Mouse (Mus musculus): Measurements from ENCODE around the gene Ltbp4. TPM values are rescaled to one million over a fixed set of nuclear protein-coding genes. Genes with fewer than 3 reads are reported as not detected.

Ltbp4 gene
- polyA plus RNA-seq, 1 experiment from 2014 or later: 19.2 TPM

DNA sequence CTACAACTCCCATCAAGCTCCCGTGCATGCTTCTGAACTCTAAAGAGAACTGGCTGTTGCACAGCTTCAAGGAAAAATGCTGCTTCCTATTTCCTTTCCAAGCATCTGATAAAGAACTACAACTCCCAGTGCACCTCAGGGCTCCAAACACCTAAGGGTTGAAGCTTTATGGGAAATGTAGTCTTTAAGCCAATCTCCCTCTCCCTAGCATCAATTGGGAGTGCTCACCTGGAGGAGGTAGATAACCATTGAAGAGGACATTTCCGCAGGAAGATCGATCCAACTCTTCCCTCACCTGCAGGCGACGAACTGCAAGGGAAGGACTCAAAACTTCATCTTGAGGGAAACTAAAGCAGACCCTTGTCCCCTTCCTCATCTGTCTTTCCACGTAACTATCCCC is 16.7 kb upstream of the Ltbp4 start:
- DNase-seq (ENCODE audit: low spot score): no peak

DNA sequence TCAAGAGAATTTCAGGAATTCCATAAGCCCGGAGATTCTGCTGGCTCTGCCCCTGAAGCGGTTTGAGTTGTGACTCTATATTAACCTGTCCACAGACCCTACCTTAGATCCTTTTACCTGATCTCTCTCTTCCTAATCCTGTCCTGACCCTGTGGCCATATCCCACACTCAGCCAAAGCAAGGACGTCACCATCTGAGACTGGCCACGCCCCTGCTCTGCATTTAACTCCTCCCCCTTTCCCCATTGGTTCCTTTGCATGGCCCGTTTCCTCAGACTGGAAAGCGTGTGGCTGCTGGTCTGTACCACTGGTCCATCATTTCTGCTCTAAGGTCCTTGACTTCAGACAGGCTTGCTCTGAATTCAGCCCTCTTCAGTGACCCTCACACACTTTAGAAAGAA is 8.0 kb upstream of the Ltbp4 start:
- Histone ChIP-seq H3K36me3 (peaks cover 61% of the 10 kb centered on the region), H3K27me3 (ENCODE audit: insufficient read depth, poor library complexity, severe bottlenecking) (peaks cover 5% of the 10 kb centered on the region; the same call in 1 of the 2 replicates), H3K4me1 (0 out of 2 replicates have a peak, but pooled peaks cover 3% of the 10 kb centered on the region), H3K9me3 (no peaks in the 10 kb centered on the region), H3K27ac (no peak overlapping the region), H3K4me3 (no peak overlapping the region)
- 20% methylated on average over 6 of the region's 6 CpGs for WGBS
- no peak for DNase-seq (ENCODE audit: low spot score)

More for the DNA sequence above, 16.7 kb upstream of the Ltbp4 start:
- Histone ChIP-seq H3K9me3 (no peaks in the 10 kb centered on the region), H3K27me3 (ENCODE audit: insufficient read depth, poor library complexity, severe bottlenecking) (no peaks in the 10 kb centered on the region), H3K4me1 (peaks cover 31% of the 10 kb centered on the region), H3K4me3 (peak overlapping the region; percentile 75), H3K36me3 (peaks cover 34% of the 10 kb centered on the region), H3K27ac (no peak overlapping the region)
- WGBS: 24% methylated on average over 6 of the region's 6 CpGs

DNA sequence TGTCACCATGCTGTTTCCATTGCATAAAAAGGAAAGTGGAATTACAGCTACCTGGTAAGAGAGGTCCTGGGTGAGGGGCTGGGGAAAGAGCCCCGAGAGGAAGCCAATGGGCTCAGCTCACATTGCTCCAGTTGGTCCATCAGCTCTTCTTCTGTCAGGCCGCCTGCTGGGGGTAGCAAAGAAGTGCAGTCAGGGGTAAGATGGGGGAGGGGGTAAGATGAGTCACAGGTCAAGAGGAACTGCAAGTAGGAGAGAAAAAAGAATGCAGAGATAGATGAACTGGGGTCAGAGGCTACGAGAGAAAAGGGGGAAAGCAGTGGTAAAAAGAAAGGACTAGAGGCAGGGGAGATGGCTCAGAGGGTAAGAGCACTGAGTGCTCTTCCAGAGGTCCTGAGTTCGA is 5.1 kb upstream of the Ltbp4 start:
- peaks cover 39% of the 10 kb centered on the region for H3K36me3 ChIP-seq

DNA sequence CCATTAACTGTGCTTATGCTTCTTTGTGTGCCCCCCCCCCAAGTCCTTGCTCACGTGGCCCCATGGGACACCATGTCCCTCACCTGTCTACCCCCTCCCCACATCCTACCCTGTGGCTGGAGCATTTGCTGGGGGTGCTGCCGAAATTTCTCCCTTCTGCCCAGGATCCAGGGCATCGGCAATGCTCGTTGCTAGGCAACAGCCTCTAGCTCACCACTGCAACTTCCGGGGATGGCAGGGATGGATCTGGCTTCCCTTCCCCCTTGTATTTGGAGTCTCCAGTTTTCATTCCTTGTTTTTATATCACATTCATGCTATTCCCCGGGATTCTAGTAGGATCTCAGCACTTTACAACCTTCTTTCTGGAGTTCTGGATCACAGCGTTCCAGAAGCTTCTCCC is 2.0 kb upstream of the Ltbp4 start:
- no peak overlapping the region for H3K27ac ChIP-seq
- H3K4me3 ChIP-seq: no peak overlapping the region
- H3K27me3 ChIP-seq (ENCODE audit: insufficient read depth, poor library complexity, severe bottlenecking): peaks cover 55% of the 10 kb centered on the region
- no peak for DNase-seq (ENCODE audit: low spot score)
- H3K9me3 ChIP-seq: no peaks in the 10 kb centered on the region
- WGBS: 41% methylated on average over 7 of the region's 7 CpGs
- H3K36me3 ChIP-seq: peaks cover 23% of the 10 kb centered on the region
- H3K4me1 ChIP-seq: peaks cover 27% of the 10 kb centered on the region

More for the DNA sequence above, 5.1 kb upstream of the Ltbp4 start:
- 43% methylated on average over 4 of the region's 4 CpGs for WGBS
- DNase-seq (ENCODE audit: low spot score): no peak
- no peaks in the 10 kb centered on the region for H3K9me3 ChIP-seq
- H3K27me3 ChIP-seq (ENCODE audit: insufficient read depth, poor library complexity, severe bottlenecking): peaks cover 25% of the 10 kb centered on the region
- H3K27ac ChIP-seq: no peak overlapping the region
- H3K4me1 ChIP-seq: peaks cover 11% of the 10 kb centered on the region; the same call in 1 of the 2 replicates
- H3K4me3 ChIP-seq: no peak overlapping the region

DNA sequence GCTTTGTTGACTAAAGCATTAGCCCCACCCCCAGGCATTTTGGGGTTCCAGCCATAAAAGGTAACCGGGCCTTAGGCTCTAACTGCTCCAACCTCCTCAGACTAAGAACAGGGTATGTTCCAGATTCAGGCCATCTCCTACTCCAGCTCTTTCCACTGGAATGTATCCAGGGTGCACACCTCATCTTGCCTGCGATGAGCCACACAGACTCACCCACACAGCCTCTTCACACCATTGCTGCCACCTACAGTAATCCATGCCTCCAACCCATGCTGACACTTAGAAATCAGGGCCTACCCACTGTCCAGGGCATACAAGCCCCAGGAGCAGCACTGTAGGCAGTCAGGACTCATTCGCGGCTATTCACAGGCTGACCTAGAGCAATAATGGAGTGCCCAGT is 1.6 kb upstream of the Ltbp4 start:
- DNase-seq (ENCODE audit: low spot score): no peak
- Histone ChIP-seq H3K27me3 (ENCODE audit: insufficient read depth, poor library complexity, severe bottlenecking) (peaks cover 59% of the 10 kb centered on the region), H3K36me3 (peaks cover 19% of the 10 kb centered on the region), H3K4me1 (peaks cover 31% of the 10 kb centered on the region), H3K4me3 (no peak overlapping the region), H3K9me3 (no peaks in the 10 kb centered on the region), H3K27ac (no peak overlapping the region)
- WGBS: 75% methylated on average over 4 of the region's 4 CpGs

DNA sequence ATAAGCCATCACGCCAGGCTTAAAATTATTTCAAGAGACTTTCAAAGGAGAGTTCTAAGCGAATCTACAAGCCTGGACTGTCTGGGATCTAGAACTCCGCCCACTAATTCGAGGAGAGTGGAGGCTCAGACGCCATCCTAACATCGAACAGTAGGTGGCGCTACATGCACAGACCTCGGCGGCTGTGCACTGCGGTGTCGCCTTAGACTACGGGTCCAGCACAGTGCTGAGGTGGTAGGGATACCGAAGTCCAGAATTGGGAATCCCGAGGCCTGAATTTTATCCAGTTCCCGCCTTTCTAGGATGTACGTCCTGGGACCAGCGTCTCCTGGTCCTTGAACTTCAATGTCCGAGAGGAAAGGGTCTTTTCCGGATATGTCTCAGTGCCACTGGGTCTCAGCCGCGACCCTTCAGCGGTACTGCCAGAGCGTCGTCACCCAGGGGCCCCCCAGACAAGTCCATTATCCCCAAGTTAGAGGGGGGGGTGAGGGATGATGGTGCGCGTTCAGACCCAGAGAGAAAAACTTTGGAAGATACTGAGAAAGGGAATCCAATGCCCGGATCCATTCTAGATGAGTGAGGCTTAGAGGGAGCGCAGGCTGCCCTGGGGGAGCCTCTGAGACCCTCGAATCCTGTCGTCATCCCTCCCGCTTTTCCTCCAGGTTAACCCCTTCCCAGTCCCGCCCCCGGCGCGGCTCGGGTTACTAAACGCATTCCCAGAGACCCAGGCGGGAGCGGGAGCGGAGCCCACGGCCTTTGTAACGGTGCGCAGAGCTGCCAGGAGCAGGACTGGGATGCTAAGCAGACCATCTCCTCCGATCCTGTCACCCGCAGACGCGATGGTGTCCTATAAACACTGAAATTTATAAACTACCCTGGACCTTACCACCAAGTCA is 1.3 kb downstream of the Ltbp4 start:
- 0 out of 2 replicates have a peak, but pooled peaks cover 2% of the 10 kb centered on the region for H3K36me3 ChIP-seq
- peak overlapping the region; percentile 58 for H3K4me3 ChIP-seq
- under 1% methylated on average over 47 of the region's 47 CpGs for WGBS
- peak; percentile 93 for DNase-seq (ENCODE audit: low spot score)
- no peaks in the 10 kb centered on the region for H3K9me3 ChIP-seq
- peaks cover 85% of the 10 kb centered on the region for H3K27me3 ChIP-seq (ENCODE audit: insufficient read depth, poor library complexity, severe bottlenecking)
- peaks cover 53% of the 10 kb centered on the region for H3K4me1 ChIP-seq
- peak overlapping the region; percentile 56; the same call in 1 of the 2 replicates for H3K27ac ChIP-seq

DNA sequence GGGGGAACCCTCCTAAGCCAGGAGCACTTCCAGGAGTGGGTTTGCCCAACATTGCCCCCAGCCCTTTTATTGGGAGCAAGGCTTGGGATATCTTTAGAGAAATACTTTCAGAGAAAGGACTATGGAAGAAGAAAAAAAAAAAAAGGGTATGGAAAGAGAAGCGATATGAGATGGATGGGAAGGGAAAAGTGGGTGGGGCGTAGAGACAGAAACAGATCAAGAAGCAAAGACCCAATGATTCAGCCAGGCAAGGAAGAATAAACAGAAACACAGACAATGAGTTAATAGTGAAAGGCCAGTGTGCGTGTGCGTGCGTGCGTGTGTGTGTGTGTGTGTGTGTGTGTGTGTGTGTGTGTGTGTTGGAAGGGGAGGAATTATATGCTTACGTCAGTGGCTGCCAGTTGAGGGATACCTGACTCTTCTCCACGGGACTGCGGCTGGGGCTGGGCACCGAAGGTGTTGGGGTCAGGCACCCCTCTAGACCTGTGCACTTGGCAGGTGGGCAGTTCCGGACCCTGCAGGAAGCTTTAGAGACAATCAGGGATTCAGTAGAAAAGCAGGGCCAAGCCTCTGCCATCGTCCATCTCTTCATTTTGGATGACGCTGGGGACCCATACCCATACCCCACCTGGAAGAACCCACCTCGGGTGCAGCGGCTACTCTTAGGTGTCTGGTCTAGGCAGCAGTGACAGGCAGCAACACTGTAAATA is 2.3 kb downstream of the Ltbp4 start:
- no peaks in the 10 kb centered on the region for H3K36me3 ChIP-seq
- H3K27me3 ChIP-seq (ENCODE audit: insufficient read depth, poor library complexity, severe bottlenecking): peaks cover 93% of the 10 kb centered on the region
- 58% methylated on average over 15 of the region's 15 CpGs for WGBS
- no peak overlapping the region for H3K27ac ChIP-seq
- peak overlapping the region; percentile 65; the same call in 1 of the 2 replicates for H3K4me3 ChIP-seq
- peaks cover 63% of the 10 kb centered on the region for H3K4me1 ChIP-seq
- peak; percentile 74 for DNase-seq (ENCODE audit: low spot score)
- no peaks in the 10 kb centered on the region for H3K9me3 ChIP-seq

DNA sequence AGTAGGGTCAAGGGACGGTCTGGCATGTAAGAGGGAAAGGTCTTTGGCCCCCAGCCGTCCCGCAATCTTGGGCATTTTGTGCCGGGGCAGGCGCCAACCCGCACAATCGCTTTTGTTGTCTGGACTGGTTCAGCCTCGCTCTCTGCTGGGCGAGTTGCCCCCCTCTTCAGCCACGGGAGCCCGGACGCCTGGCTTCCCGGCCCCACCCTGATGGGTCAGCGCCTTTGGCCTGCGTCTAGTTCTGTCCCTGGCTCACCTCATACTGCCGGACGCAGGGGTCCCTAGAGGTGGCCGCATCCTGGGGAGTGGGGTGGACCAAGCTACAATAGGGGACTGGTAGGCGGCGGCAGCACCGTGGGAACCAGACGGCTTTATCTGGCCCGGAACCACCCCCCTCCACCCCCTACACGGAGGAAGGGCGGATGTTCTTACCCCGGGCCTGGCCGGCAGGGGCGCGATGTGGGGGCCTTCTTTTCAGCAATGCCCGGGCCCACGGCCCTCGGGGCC is 3.0 kb downstream of the Ltbp4 start:
- Histone ChIP-seq H3K27me3 (ENCODE audit: insufficient read depth, poor library complexity, severe bottlenecking) (peaks cover 99% of the 10 kb centered on the region), H3K36me3 (no peaks in the 10 kb centered on the region), H3K9me3 (no peaks in the 10 kb centered on the region), H3K27ac (peak overlapping the region; percentile 81), H3K4me3 (peak overlapping the region; percentile 65), H3K4me1 (peaks cover 67% of the 10 kb centered on the region)
- DNase-seq (ENCODE audit: low spot score): no peak
- WGBS: 2% methylated on average over 32 of the region's 32 CpGs

DNA sequence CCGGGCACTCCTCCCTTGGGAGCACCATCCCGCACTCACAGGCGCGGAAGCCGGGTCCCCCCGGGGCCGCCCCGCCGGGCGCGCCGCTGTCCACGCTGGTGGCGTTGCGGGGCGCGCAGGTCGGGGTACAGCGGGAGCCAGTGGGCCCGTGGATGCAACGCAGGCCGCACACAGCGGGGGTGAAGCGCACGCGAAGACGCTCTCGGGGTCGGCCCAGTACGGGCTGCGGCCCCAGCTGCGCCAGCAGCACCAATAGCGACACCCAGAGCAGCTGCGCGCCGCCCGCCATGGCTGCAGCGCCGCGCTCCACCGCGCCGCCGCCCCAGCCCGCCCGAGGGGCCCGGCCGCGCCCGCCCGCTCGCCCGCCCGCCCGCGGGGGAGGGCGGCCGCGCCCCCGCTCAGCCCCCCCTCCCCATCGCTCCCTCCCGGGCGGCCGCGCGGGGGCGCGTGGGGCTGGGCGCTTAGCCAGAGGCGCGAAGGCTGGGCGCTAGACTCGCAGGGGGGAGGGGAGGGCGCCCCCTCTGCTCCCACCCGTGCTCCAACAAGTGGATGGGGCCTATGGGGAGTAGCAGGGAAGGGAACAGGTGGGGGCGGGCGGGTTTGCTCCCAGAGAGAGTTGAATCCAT is 4.1 kb downstream of the Ltbp4 start:
- Histone ChIP-seq H3K4me1 (peaks cover 71% of the 10 kb centered on the region), H3K9me3 (no peaks in the 10 kb centered on the region), H3K36me3 (no peaks in the 10 kb centered on the region), H3K27ac (peak overlapping the region; percentile 81), H3K4me3 (peak overlapping the region; percentile 65), H3K27me3 (ENCODE audit: insufficient read depth, poor library complexity, severe bottlenecking) (peaks cover 99% of the 10 kb centered on the region)
- no peak for DNase-seq (ENCODE audit: low spot score)
- under 1% methylated on average over 70 of the region's 77 CpGs for WGBS

DNA sequence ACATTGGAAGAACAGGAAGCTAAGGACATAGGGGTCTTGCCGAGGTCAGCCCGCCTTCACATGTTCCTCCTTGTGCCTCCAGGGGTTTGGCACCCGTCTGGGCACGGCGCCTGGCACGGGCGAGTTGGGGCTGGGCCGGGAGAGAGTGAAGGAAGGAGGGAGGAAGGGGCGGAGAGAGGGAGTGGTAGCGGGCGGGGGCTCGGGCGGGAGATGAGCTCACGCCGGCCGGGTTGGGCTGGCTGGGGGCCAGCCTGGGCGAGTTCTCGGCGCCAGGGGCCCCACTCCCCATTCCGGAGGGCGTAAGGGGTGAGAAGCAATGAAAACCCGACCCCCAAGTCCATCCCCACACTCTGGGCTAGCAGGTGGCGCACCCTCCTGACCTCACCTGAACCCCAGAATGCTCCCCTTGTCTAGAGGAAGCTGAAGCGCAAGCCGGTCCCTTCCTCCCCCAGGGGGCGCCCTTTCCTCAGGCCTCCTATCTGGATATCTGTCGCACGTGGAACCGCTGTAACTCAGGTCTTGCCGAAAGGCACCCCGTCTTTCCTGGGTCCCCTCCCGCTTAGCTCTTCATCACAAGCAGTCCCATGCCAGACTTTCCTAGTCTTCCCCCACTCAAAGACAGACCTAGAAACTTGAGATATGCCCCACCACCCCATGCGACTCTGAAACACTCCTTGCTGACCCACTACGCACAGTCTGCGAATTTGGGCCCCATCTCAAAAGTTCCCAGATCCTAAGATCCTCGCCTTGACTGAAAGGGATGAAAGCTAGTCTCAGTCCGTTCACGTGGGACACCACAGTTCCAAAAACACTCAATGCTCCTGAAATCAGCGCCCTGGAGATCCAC is 4.9 kb downstream of the Ltbp4 start:
- 1% methylated on average over 39 of the region's 39 CpGs for WGBS
- Histone ChIP-seq H3K4me1 (peaks cover 66% of the 10 kb centered on the region), H3K27ac (peak overlapping the region; percentile 81)

DNA sequence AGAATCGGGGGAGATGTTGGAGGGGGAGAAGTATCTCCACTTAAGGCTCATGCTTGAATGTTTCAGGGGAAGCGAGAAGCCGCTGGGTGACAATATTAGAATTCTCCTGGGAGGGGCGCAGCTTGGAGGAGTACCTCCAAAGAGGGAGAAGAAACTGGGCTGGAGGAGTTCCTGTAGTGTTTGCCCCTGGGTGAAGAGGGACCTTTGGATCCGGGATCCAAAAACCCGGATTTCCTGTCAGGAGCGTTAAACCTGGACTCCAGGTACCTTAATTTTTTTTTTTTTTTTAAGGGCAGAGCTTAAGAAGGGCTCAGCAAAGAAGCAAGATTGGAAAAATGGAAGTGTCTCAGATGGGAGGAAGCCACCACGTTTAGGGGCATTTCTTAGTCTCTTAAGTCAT is 5.6 kb downstream of the Ltbp4 start:
- no peak overlapping the region for H3K27ac ChIP-seq
- peaks cover 59% of the 10 kb centered on the region for H3K4me1 ChIP-seq
- H3K9me3 ChIP-seq: no peaks in the 10 kb centered on the region
- peak overlapping the region; percentile 65 for H3K4me3 ChIP-seq
- DNase-seq (ENCODE audit: low spot score): no peak
- peaks cover 99% of the 10 kb centered on the region for H3K27me3 ChIP-seq (ENCODE audit: insufficient read depth, poor library complexity, severe bottlenecking)
- 6% methylated on average over 8 of the region's 8 CpGs for WGBS
- H3K36me3 ChIP-seq: no peaks in the 10 kb centered on the region

More for the DNA sequence above, 4.9 kb downstream of the Ltbp4 start:
- Histone ChIP-seq H3K27me3 (ENCODE audit: insufficient read depth, poor library complexity, severe bottlenecking) (peaks cover 99% of the 10 kb centered on the region), H3K36me3 (no peaks in the 10 kb centered on the region), H3K9me3 (no peaks in the 10 kb centered on the region), H3K4me3 (peak overlapping the region; percentile 65)
- DNase-seq (ENCODE audit: low spot score): no peak

DNA sequence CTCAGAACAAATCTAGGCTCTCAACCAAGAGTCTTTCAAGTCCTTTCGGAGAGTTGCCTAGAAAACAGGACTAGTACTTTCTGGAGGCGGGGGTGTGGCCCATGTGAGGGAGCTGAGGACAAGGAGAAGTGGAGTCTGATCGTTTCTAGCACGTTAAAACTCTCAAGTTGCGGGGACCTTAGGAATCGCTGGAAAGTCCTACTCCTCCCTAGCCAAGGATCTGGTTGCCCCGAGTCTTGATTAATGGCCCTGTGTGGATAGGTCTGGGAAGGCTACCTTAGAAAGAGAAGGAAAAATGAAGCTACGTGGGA is 6.0 kb downstream of the Ltbp4 start:
- Histone ChIP-seq H3K4me3 (peak overlapping the region; percentile 65), H3K27ac (no peak overlapping the region), H3K4me1 (peaks cover 59% of the 10 kb centered on the region), H3K9me3 (no peaks in the 10 kb centered on the region), H3K27me3 (ENCODE audit: insufficient read depth, poor library complexity, severe bottlenecking) (peaks cover 99% of the 10 kb centered on the region), H3K36me3 (no peaks in the 10 kb centered on the region)
- no peak for DNase-seq (ENCODE audit: low spot score)
- WGBS: 4% methylated on average over 8 of the region's 8 CpGs
